Mouse (Mus musculus): ENCODE measurements around the gene Erich6b.

GRCm38 (mm10) chr14:75646060-75646459 lies 4.0 kb downstream of the Erich6b start:
- TF ChIP-seq TAL1 (IDR thresholded peaks at IDR 0.05; ENCODE audit: low read length) (no peak), GATA1 (IDR thresholded peaks at IDR 0.05; ENCODE audit: low read length) (no peak)

Measured in erythroblast, embryonic 14.5 days (primary cell).